Mouse (Mus musculus) gastrocnemius, adult 8-10 months (tissue): ENCODE results near the gene Ugt1a1. TPM values are rescaled to one million over a fixed set of nuclear protein-coding genes. Genes with fewer than 3 reads are reported as not detected.
"Not testable (repeated sequence)": the region's sequence is repeated elsewhere in the genome, so short reads cannot be mapped to it uniquely, and the experiment has no call there.

Experiments used
- DNase-seq, 2 experiments: peaks; one replicate each; pipeline ENCODE4 v3.0.0; 2022; ENCODE audit warnings: low spot score in 2 of 2
- total RNA-seq, 4 experiments: library from RNA; stranded (reverse); gene quantifications; 2 replicates each; pipeline ENCODE4 v1.2.4; 2022

Gene Ugt1a1
- under 1 TPM in 2 of 4 experiments, not detected in 2; 0.12 to 0.46 TPM for total RNA-seq

DNA sequence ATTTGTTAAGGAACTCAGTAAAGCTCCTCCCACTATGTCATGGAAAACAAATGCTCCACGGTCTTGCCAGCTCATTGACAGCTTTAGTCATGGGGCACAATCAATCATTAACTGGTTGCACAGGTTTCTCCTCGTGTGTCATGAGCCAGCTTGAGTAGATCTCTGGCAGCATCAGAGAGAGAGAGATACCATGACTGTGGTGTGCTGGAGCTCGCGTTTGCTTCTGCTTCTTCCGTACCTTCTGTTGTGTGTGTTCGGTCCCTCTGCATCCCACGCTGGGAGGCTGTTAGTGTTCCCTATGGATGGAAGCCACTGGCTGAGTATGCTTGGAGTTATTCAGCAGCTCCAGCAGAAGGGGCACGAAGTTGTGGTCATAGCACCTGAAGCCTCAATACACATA lies at the start of gene Ugt1a1:
Gene Ugt1a1, plus strand, starts transcription at position 148 of the 400 bp plus-strand sequence.
- DNase-seq: no peak

DNA sequence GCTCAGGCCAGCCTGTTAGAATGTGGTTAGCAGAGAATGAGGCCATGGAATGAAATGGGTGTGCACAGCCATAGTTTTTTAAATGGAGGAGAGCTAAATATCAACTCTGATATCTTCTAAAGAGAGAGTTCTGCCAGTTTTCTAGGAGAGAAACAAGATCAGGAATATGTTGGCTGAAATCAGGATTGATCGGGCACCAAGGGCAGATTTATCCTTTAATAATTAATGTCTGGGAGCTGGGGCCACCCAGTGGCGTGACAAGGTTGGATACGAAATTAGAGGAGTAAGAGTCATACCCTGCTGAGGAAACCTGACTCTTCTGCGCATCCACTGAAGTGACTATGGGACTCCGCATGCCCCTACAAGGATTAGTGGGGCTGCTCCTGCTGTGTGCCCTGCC lies 46.0 kb upstream of the Ugt1a1 start, which contains the start of gene Ugt1a5:
Gene Ugt1a5, plus strand, starts transcription at position 302 of the 400 bp plus-strand sequence.
- DNase-seq: no peak

DNA sequence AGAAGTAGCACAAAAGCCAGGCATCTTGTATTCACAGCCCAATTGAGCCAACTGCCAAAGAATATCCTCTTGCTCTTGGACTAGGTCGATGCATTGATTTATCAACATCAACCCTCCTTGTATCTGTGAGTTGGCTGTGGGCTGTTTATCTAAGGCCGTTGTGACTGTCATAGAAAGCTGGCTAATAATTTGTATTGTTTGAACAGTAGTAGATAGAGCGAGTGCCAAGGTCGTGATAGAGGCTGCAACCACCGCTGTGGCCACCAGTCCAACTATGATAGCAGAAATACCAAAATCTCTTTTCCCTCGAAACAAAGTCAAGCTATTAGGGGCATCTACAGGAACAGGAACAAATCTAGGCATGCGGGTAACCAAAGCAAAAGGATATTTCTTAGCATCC lies 39.6 kb upstream of the Ugt1a1 start:
- DNase-seq: not testable (repeated sequence)

DNA sequence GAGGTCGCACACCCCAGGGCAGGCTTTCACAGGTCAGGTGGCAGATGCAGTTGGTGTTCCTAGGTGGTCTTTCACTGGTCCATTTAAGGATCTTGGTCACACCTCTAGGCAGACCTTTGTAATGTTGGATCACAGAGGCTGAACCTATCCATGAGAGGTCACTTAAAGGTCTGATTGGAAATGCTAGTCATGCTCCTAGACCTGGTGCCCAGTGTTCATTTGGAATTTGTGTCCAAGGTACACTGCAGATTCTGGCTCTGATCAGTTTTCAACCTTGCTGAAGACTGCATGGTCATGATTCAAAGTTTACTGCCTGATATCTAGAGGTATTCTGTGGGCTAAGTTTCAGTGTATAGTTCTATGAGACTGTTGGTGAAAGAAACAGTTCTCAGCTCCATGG lies 32.1 kb upstream of the Ugt1a1 start:
- no peak for DNase-seq

DNA sequence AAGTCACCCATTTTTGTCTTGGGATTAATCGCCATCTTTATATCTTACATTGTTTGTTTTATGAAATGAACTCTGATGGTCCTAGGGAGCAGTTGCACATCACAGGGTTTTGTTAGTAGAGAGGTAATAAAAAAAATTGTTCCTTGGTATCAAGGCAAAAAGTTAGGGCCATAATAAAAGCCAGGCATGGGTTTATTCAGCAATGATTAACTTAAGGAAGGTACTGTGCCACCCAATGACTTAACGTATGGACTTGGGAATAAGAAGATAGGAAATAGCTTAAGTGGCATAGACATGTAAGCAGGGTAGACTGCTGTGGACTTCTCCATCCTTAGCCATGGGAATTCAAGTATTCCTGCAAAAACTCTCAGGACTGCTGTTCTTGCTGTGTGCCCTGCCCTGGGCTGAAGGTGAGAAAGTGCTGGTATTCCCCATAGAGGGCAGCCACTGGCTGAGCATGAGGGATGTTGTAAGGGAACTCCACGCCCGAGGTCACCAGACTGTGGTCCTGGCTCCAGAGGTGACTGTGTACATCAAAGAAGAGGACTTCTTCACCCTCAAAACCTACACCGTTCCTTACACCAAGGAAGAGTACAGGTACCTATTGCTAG lies 25.3 kb upstream of the Ugt1a1 start:
- DNase-seq: no peak

DNA sequence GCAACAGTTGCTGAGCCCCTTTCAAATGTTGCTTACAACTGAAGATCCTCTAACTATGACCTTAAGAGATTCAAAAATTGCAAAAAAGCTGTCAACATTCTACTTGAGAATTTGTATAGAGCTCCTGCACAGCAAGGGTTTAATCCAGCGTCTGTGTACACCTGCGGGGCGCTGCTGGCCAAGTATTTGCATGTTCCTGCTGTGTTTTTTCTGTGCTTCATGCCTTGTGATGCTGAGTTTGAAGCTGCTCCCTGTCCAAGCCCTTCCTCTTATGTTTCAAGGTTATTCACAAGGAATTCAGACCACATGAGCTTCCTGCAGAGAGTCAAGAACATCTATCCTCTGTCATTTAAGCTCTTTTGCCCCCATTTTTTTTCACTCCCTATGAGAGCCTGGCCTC lies 19.6 kb upstream of the Ugt1a1 start:
- no peak for DNase-seq

DNA sequence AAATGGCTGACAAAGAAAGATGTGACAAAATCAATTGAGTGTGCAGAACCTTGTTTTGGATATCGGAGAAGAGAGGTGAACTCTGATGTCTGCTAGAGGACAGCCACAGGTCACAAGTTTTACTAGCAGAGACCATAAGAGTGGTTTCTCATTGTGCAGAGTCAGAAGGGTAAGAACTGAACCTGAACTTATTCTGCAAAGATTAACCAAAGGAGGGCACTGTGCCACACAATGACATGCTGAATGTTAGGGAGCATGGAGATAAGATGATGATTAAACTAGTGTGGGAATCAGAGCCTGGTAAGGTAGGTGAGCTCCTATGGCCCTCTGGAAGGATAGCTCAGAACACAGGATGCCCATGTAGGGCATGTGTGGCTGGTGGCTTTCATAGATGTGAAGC lies 16.1 kb upstream of the Ugt1a1 start:
- no peak for DNase-seq

DNA sequence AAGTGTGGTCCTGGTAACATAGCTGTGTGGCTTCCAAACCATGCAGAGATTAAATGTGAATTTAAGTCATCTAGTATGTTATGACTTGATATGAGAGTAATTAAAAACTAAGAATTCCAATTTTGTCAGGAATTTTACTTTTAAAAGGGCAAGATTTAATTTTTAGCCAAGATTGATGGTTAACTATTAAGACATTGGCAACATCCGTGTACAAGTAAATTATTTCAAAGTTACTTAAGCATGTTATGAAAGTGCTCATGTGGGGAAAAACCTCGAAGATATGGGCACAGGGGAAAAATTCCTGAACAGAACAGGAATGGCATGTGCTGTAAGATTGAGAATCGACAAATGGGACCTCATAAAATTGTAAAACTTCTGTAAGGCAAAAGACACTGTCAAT lies 14.3 kb upstream of the Ugt1a1 start:
- no peak for DNase-seq

DNA sequence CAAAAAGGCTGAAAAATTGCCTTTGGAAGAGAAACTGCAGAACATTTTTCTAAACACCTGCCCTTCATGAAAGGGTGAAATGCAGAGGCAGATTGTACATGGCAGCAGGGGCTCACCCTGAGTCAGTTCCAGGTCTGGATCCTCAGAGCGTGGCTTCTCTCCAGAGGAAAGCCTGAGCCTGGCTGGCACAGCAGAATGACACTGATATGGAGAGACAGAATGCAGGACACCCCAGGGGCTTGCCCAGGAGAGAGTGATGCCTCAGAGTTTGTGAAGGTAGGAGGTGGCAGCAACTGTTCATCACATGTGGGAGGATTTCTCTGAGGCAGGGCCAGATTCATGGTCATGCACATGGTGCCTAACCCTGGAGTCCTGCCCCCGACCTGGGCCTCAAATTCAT lies 11.8 kb upstream of the Ugt1a1 start:
- no peak for DNase-seq

DNA sequence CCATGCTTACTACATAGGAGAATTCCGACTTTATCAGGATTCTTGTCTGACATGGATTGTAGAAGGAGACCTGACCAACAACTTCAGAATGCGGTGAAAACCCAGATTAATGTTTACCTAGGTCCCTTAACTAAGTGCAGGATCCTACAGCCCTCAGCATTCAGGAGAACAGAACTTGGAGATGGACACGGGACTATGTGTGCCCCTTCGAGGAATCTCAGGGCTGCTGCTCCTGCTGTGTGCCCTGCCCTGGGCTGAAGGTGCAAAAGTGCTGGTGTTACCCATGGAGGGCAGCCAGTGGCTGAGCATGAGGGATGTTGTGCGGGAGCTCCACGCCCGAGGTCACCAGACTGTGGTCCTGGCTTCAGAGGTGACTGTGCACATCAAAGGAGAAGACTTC lies 11.3 kb upstream of the Ugt1a1 start, which contains the start of gene Ugt1a2:
Gene Ugt1a2, plus strand, starts transcription at position 146 of the 400 bp plus-strand sequence.
- no peak for DNase-seq

DNA sequence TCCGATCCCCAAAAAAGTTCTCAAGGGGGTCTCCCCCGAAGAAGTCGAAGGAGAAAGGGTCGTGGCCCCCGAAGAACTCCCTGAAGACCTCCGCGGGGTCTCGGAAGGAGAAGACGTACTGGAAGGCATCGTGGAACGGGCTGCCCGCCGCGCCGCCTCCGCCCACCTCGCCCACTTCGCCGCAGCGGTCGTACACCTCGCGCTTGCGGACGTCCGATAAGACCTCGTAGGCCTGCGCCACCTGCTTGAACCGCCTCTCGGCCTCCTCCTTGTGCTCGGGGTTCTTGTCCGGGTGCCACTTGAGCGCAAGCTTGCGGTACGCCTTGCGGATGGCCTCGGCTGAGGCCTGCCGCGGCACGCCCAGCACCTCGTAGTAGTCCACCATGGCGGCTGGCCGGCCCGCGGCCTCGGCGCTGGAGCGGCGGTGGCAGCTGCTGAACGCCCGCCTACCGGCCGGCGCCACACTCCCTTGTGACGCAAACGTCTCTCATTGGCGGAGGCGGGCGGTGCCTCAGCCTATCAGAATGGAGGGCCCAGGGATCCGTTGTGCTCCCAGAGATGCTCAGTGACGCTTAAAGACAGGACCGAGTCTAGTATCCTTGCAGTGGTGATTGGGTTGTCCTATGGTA lies 6.4 kb upstream of the Ugt1a1 start, which contains the start of gene Dnajb3:
Gene Dnajb3, minus strand, starts transcription at position 489 of the 629 bp plus-strand sequence.
- DNase-seq: no peak

DNA sequence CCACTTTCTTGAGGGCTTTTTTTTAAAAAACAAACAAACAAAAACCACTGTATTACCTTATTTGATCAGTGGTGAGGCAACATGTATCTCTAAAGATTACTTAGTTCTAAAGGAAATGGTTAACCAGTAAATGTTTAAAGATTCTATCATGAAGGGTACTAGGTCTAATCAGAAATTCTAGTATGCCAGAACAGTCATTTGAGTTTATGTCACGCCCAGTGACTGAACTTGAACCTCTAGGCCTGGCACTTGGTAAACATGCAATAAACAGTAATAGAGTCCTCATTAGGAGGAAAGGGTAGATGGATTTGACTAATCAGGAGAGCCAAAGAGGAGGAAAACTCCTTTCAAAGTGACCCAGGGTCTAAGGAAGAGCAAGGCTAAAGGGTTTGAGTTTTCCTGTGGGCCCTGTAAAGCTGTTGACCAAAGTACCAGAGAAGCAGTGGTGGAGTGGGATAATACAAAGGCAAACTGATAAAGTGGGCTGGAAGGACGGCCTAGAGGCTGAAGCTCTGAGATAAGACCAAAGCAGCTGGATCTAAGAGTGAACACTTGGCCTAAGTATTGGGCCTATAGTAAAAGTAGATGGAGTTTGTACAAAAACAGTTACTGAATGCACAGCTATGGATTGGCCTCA lies 4.8 kb upstream of the Ugt1a1 start:
- DNase-seq: no peak

DNA sequence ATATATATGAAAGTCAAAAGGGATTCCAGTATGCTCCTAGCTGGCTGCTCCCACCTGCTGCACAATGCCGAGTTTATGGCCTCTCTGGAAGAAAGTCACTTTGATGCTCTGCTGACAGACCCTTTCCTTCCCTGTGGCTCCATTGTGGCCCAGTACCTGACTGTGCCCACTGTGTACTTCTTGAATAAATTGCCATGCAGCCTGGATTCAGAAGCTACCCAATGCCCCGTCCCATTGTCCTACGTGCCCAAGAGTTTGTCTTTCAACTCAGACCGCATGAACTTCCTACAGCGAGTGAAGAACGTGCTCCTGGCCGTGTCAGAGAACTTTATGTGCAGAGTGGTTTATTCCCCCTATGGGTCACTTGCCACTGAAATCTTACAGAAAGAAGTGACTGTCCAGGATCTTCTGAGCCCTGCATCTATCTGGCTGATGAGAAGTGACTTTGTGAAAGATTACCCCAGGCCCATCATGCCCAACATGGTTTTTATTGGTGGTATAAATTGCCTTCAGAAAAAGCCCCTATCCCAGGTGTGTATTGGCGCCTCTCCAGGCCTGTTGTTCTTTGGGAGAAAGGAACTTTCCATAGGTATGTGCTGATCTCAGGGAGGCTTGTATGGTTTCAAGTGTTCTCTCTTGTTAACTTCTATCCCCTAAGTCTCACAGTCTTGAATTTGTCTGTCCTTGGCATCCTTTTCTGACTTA lies 734 bp downstream of the Ugt1a1 start:
- peak in 1 of 2 experiments; percentile 11 for DNase-seq

DNA sequence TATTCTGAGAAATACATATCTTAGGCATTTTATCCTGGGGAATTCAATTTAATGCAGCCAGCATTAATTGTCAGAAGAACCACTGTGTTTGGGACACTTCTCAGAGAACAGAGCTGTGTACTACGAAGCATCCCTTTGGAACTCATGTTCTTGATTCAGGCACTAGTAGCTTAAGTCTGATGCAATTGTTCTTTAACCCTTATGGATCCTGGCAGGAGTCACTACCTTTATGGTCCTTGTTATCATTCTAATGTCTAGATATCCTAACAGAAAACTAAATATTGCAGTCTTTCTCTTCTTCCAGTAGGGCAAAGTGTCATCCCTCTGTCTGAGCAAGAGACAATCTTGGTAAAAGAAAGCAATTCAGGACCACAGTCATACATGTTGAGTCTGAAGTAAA lies 1.3 kb downstream of the Ugt1a1 start:
- DNase-seq: no peak

DNA sequence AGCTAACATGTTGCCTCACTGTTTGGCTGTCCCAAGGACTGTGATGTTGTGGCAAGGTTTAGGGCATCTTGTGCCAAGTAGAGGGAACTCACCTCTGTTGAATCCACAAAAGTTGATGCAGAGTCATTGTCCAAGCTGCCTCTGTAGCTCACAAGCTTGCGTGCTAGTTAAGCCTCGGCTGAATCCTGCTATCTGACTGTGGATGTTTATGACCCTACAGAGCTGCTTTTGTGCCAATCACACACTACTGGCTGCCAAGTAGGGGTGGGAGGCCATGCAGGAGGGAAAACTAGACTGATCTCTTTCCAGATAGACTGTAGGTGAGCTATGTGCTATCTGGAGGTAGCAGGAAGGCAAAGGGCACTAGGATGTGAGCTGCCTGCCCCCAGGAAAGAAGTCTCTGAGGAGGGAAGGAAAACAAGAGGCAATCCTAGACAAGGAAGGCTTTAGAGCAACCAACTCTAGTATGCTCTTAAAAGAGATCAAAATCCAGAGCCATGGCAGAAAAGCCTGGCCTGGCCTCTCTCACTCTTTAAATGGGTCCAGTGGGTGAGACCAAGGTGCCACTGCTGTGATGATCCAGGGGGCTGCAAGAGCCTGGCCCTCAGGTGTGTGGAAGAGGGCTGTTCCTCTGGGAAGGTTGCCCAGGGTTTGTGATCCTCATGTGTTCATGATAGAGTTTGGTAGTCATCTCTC lies 2.2 kb downstream of the Ugt1a1 start:
- peak in 1 of 2 experiments; percentile 7 for DNase-seq

DNA sequence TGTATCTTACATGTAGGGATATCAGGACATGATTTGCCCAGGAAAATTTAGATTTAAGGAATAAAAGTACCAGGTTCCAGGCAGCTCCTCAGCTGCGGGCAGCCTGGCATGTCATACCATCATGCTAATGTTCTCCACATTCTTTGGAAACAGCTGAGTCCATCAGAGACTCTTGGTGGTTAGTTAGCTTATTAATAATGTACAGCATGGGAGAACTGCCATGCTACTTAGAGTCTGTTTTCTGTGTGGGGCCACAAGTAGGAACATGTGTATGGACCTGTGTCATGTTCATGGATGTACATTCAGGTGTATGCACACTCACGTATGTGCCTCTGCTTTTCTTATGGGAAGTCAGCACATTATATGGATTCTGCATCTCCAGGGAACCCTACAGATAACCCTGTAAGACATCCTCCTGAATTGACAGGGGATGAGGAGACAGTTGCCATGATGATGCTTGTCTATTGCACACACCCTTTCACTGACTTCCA lies 2.7 kb downstream of the Ugt1a1 start:
- no peak for DNase-seq

DNA sequence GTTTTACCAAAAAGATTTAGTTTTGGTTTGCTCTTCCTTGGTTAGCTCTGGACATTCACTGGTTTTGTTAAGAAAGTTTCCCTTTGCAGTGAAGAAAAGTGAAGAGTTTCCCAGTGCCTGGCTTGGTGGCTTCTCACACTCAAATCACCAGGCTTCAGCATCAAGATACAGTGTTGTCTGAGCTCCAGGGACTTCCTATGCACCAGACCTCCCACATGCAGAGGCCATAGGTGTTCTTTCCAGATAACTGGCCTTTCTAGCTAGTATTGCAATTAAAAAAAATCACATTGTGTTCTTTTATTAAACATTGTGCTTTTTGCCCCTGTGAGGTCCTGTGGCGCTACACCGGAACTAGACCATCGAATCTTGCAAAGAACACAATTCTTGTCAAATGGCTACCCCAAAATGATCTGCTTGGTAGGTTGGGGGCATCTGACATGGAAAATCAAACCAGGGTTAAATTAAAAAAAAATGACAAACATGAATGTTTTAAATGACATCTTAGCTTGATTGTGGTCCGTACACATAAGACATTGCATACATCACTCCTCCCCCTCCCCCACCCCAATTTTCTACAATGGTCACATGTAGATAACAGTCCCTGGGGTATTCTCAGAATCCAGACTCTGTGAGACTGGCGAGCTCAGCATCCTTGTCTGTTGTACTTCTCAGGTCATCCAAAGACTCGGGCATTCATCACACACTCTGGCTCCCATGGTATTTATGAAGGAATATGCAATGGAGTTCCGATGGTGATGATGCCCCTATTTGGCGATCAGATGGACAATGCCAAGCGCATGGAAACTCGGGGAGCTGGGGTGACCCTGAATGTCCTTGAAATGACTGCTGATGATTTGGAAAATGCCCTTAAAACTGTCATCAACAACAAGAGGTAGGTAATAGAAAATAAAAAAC lies 4.0 kb downstream of the Ugt1a1 start:
- DNase-seq: no peak

DNA sequence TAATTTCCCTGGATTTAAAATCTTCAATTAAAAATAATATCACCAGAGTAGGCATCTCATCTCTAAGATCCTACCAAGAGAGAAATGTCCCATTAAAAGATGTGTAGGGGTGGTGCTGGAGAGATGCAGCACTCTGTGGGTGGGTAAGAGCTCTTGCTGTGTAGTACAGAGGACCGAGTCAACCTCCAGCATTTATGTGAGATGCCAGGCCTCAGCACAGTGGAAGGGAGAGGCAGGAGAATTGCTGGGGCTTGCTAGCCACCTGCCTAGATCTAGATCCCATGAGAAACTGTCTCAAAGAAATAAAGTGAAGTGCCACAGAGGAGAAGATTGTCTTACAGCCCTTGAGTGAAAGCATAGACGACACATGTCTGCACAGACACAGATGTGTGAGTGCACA lies 4.8 kb downstream of the Ugt1a1 start:
- DNase-seq: no peak

DNA sequence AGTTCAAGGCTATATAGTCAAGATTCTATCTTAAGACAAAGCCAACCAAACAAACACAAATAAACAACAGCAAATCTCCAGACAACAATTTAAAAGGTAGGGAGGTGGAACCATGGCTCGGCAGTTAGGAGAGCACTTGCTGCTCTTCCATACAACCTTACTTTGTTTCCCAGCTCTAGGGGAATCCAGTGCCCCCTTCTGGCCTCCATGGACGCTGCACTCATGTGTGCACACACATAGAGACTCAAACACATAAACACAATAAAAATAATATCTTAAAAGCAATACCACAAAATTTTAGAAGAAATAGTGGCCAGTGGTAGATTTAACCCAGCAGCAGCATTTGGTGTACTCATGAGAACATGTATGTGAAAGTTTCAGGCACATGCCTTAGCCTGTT lies 5.4 kb downstream of the Ugt1a1 start:
- DNase-seq: no peak

DNA sequence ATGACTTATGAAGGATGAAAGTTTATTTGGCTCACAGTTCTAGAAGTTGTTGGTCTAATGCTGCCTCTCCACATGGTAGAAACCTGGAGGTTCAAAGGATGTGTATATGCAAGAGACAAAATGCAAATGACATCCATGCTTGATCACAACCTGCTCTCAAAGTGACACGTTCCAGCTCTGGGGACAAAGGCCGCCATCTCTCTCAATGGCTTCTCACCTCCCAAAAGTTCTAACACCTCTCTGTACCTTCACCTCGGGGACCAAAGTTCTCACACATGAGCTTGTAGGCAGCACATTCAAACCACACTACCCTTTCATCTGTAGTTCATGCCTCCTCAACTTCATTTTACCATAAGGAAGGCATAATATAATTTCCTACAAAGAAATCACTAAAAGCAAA lies 5.8 kb downstream of the Ugt1a1 start:
- no peak for DNase-seq
